In genomic region chr5:150426595-150426994, GRCm38 (mm10) we compare ENCODE assay signal across 9 mouse cellular contexts.
DNase-seq lines count a peak whose midpoint lies in the region; ATAC-seq and TF ChIP-seq lines count a peak whose summit lies in the region.
"Had no signal": no experiment of that assay in that cellular context is flagged by ENCODE, and none has a peak within 500 bp of the region (broad histone marks: within the 10 kb centered on the region; RNA-seq: fewer than 3 reads in every experiment).

No protein-coding gene starts in this region.

- intact Hi-C loops in heart, postnatal 10 days (cut with DNase I) = loop anchor here (2.0 to 10.0 kb wide), 3 partner anchors 194 to 332 kb away; no protein-coding TSS in a partner anchor

- H3K27me3 ChIP-seq in heart, embryonic 12.5 days (replicated peaks) = no peaks in the 10 kb centered on the region
- H3K27me3 ChIP-seq in small intestine, adult 2 months (ENCODE audit: control insufficient read depth, insufficient read depth, low read length) = no peaks in the 10 kb centered on the region
- H3K27me3 ChIP-seq: embryonic facial prominence, embryonic 13.5 days had no signal

- no peaks in the 10 kb centered on the region for H3K9me3 ChIP-seq in heart, embryonic 12.5 days (replicated peaks)
- H3K9me3 ChIP-seq: embryonic facial prominence, embryonic 13.5 days had no signal

- no peak overlapping the region for H3K9ac ChIP-seq in heart, embryonic 12.5 days
- H3K9ac ChIP-seq: embryonic facial prominence, embryonic 13.5 days had no signal

- TF ChIP-seq POLR2A in small intestine, adult 2 months (IDR thresholded peaks at IDR 0.05; ENCODE audit: low read depth, low read length) = no peak

- no peaks in the 10 kb centered on the region for H3K4me1 ChIP-seq in heart, embryonic 12.5 days (replicated peaks)
- H3K4me1 ChIP-seq in small intestine, adult 2 months (ENCODE audit: control insufficient read depth, insufficient read depth, insufficient read length, low read length) = no peaks in the 10 kb centered on the region
- H3K4me1 ChIP-seq: embryonic facial prominence, embryonic 13.5 days had no signal

- no peak overlapping the region for H3K27ac ChIP-seq in heart, embryonic 12.5 days (ENCODE audit: poor library complexity, severe bottlenecking)
- H3K27ac ChIP-seq in small intestine, adult 2 months (ENCODE audit: insufficient read depth, low read depth, low read length) = no peak overlapping the region
- H3K27ac ChIP-seq: embryonic facial prominence, embryonic 13.5 days had no signal

- ATAC-seq in heart, embryonic 12.5 days (ENCODE audit: insufficient number of reproducible peaks, low FRiP score) = no peak

- peaks cover 87% of the 10 kb centered on the region for H3K36me3 ChIP-seq in heart, embryonic 12.5 days
- H3K36me3 ChIP-seq in small intestine, adult 2 months (ENCODE audit: control insufficient read depth, insufficient read depth, low read length) = peaks cover 6% of the 10 kb centered on the region; the same call in 1 of the 2 replicates

- H3K4me2 ChIP-seq in heart, embryonic 12.5 days = no peak overlapping the region
- H3K4me2 ChIP-seq: embryonic facial prominence, embryonic 13.5 days had no signal

- 86% methylated on average over 3 of the region's 3 CpGs for WGBS in heart, embryonic 12.5 days
- whole genome bisulfite sequencing in small intestine, adult 2 months = 92% methylated on average over 3 of the region's 3 CpGs

- TF ChIP-seq CTCF in small intestine, adult 2 months (IDR thresholded peaks at IDR 0.05; ENCODE audit: extremely low read depth, insufficient read length, insufficient replicate concordance, low read depth, low read length) = peak; percentile 64; the same call in 1 of the 2 replicates

- DNase-seq in heart, postnatal 10 days = peak; percentile 29 to 54
- peak; percentile 38 for DNase-seq in urinary bladder, postnatal 14 days (ENCODE audit: low spot score)
- no peak for DNase-seq in urinary bladder, adult 18-20 months (ENCODE audit: low spot score in 2 of 2)
- peak; percentile 62 for DNase-seq in cerebellum, adult 9-10 months
- peak; percentile 73 to 77 for DNase-seq in layer of hippocampus, postnatal 10 days (ENCODE audit: low spot score in 2 of 2)
- no peak for DNase-seq in urinary bladder, adult 2 months (ENCODE audit: low spot score)

- H3K4me3 ChIP-seq in heart, embryonic 12.5 days = no peak overlapping the region
- H3K4me3 ChIP-seq in small intestine, adult 2 months (ENCODE audit: low read depth, low read length) = no peak overlapping the region
- H3K4me3 ChIP-seq: embryonic facial prominence, embryonic 13.5 days had no signal

Comparison
In these comparisons a context has a peak if more than half of its experiments do, and no peak if none do; other contexts are left out.
1. DNase-seq: peak in heart, postnatal 10 days (2 of 2), urinary bladder, postnatal 14 days (single experiment), cerebellum, adult 9-10 months (single experiment) and layer of hippocampus, postnatal 10 days (2 of 2); none in urinary bladder, adult 18-20 months (0 of 2) and urinary bladder, adult 2 months (single experiment).